Mouse (Mus musculus) ovary, postnatal 10 days (tissue): Measurements from ENCODE around the gene Tmem132d.
"Not testable (repeated sequence)": the region's sequence is repeated elsewhere in the genome, so short reads cannot be mapped to it uniquely, and the experiment has no call there.

ENCODE experiments used
- DNase-seq: peaks from one replicate; pipeline ENCODE4 v3.0.0; 2022; ENCODE audit warnings: low spot score

Gene Tmem132d

GRCm38 (mm10) chr5:128090578-128090977, 342.3 kb downstream of the Tmem132d start:
- DNase-seq, result no peak

GRCm38 (mm10) chr5:128075456-128075855, 357.4 kb downstream of the Tmem132d start:
- DNase-seq, result no peak

- DNase-seq, result no peak
Observed at GRCm38 (mm10) chr5:128072616-128073015, 360.3 kb downstream of the Tmem132d start.

- no peak for DNase-seq
Observed at GRCm38 (mm10) chr5:128041781-128042180, 391.1 kb downstream of the Tmem132d start.

GRCm38 (mm10) chr5:128040036-128040435, 392.8 kb downstream of the Tmem132d start:
- no peak for DNase-seq

GRCm38 (mm10) chr5:128027076-128027475, 405.8 kb downstream of the Tmem132d start:
- no peak for DNase-seq

- no peak for DNase-seq
Observed at GRCm38 (mm10) chr5:128004666-128005065, 428.2 kb downstream of the Tmem132d start.

GRCm38 (mm10) chr5:127996526-127997245, 436.2 kb downstream of the Tmem132d start:
- no peak for DNase-seq

- DNase-seq, result no peak
Observed at GRCm38 (mm10) chr5:127993460-127993859, 439.4 kb downstream of the Tmem132d start.

GRCm38 (mm10) chr5:127990826-127991225, 442.1 kb downstream of the Tmem132d start:
- DNase-seq, result no peak

GRCm38 (mm10) chr5:127980003-127980358, 452.9 kb downstream of the Tmem132d start:
- DNase-seq, result not testable (repeated sequence)

GRCm38 (mm10) chr5:127979329-127980002, 453.4 kb downstream of the Tmem132d start:
- no peak for DNase-seq

- no peak for DNase-seq
Observed at GRCm38 (mm10) chr5:127976661-127977060, 456.2 kb downstream of the Tmem132d start.

GRCm38 (mm10) chr5:127965700-127966099, 467.2 kb downstream of the Tmem132d start:
- DNase-seq, result no peak

- DNase-seq, result no peak
Observed at GRCm38 (mm10) chr5:127962656-127963055, 470.2 kb downstream of the Tmem132d start.

GRCm38 (mm10) chr5:127956511-127957097, 476.3 kb downstream of the Tmem132d start:
- DNase-seq, result no peak

- no peak for DNase-seq
Observed at GRCm38 (mm10) chr5:127954231-127954790, 478.6 kb downstream of the Tmem132d start.

GRCm38 (mm10) chr5:127952800-127953199, 480.1 kb downstream of the Tmem132d start:
- DNase-seq, result no peak

- DNase-seq, result no peak
Observed at GRCm38 (mm10) chr5:127950574-127950973, 482.3 kb downstream of the Tmem132d start.

- no peak for DNase-seq
Observed at GRCm38 (mm10) chr5:127947275-127947674, 485.6 kb downstream of the Tmem132d start.

GRCm38 (mm10) chr5:127942171-127942570, 490.7 kb downstream of the Tmem132d start:
- not testable (repeated sequence) for DNase-seq

GRCm38 (mm10) chr5:127937914-127938313, 495.0 kb downstream of the Tmem132d start:
- DNase-seq, result no peak

- no peak for DNase-seq
Observed at GRCm38 (mm10) chr5:127929687-127930086, 503.2 kb downstream of the Tmem132d start.
